Mouse (Mus musculus) embryo, embryonic 10.5 days (tissue): ENCODE measurements around the gene Map2k2.
"Not testable (repeated sequence)": the region's sequence is repeated elsewhere in the genome, so short reads cannot be mapped to it uniquely, and the experiment has no call there.

ENCODE experiments used
- DNase-seq: peaks from one replicate; pipeline ENCODE4 v3.0.0-alpha.2; 2015; ENCODE audit warnings: low spot score

The Map2k2 gene

DNA sequence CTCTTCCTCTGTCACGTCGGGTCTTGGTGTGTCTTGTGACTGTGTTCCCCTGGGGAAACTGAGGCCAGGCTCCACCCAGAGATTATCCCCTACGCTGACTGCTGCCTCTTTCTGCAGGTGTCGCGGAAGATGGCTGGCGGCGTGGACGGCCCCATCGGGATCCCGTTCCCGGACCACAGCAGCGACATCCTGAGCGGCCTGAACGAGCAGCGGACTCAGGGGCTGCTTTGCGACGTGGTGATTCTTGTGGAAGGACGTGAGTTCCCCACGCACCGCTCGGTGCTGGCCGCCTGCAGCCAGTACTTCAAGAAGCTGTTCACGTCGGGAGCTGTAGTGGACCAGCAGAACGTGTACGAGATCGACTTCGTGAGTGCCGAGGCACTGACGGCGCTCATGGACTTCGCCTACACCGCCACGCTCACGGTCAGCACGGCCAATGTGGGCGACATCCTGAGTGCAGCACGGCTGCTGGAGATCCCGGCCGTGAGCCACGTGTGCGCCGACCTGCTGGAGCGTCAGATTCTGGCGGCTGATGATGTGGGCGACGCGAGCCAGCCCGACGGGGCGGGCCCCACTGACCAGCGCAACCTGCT, 38.2 kb downstream of the Map2k2 start:
- no peak for DNase-seq

DNA sequence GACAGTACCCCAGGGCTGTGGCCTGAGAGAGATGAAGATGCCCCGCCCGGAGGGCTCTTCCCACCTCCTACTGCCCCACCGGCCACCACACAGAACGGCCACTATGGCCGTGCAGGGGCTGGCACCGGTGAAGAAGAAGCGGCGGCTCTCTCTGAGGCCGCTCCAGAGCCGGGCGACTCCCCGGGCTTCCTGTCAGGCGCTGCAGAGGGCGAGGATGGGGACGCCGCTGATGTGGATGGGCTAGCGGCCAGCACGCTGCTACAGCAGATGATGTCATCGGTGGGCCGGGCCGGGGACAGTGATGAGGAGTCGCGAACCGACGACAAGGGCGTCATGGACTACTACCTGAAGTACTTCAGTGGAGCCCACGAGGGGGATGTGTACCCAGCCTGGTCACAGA, 39.0 kb downstream of the Map2k2 start:
- no peak for DNase-seq

DNA sequence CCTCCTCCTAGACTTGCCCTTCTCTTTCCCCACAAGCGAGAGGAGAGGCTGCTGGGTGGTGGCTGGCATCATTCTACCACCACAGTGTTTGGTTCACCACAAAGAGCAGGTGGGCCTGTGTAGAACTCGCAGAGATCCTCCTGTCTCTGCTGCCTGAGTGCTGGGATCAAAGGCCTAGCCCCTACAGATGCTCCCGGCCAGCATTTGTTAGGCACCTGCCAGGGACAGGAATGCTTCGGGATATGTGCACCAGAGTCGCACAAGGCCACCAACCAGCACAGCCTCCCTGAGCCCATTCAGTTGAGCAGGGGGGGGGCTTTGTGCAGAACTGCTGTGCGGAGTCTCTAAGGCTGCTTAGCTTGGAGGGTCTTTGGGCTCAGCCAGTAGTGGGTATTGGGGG, 39.6 kb downstream of the Map2k2 start:
- DNase-seq, result no peak

DNA sequence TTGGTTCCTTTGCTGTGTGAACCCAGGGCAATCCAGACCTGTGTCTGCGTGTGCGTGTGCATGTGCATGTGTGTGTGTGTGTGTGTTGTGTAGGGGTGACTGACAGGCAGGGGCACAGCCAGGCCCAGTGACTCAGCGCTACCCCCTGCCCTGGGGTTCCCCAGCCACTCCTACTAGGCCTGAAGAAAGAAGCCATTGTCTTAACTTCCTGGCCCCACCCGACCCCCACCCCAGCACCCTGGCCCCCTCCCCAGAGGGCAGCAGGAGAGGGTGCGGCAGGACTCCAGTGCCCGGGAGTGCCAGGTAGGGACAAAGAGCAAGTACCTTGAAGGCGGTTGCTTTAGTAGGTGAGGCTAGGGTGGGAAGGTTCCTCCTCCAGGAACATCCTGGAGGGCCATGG, 40.1 kb downstream of the Map2k2 start:
- DNase-seq, result no peak

DNA sequence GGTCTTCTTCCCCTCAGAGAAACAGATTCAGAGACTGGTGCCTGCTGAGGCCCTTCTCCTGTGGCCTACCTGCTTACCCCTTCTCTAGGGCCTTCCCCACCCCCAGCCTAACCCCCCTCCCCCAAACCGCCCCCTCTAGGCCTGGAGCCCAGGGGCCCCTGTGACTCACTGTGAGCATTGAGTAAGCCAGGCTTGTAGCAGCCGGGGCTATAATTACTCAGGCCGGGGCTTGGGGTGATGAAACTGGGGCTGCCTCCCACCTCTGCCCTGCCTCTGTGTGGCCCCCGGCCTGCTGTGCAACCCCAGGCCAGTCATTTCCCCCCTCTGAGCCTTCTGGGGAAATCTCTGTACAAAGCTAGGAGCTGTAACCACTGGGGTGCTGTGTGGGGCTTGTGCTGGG, 40.6 kb downstream of the Map2k2 start:
- DNase-seq, result no peak

DNA sequence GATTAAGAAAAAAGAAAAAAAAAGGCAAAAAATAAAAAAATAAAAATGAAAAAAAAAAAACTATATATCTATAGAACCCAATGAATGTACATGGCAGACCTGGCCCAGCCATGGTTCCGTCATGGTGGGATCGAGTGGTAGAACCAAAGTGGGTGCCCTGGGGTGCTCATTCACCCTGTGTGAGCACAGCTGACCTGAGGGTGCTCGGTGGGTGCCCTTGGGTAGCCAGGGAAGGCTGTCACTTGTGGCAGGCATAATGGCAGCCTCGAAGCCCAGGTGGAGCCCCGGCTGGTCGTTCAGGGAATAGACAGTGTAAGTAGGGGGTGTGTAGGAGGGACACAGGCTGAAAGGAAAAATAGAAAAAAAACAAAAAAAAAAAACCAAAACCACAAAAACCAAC, 45.5 kb downstream of the Map2k2 start:
- no peak for DNase-seq

DNA sequence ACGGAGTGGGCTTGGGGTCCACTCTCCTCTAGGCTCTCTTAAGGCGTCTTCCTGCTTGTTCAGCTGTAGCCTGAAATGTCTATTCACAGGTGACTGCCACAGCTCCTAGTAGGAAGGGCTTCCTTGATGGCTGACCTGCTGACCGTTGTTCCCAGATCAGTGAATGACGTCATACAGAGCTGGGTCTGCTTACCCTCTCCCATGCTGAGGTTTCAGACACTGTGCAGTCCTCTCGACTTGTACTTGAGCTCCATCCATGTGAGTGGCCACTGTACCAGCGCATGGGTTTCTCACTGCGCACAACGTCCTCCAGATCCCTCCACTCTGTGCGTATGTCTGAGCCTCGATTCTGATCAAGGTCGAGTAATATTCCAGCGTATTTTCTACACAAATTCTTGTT, 46.9 kb downstream of the Map2k2 start:
- DNase-seq, result peak; percentile 16

DNA sequence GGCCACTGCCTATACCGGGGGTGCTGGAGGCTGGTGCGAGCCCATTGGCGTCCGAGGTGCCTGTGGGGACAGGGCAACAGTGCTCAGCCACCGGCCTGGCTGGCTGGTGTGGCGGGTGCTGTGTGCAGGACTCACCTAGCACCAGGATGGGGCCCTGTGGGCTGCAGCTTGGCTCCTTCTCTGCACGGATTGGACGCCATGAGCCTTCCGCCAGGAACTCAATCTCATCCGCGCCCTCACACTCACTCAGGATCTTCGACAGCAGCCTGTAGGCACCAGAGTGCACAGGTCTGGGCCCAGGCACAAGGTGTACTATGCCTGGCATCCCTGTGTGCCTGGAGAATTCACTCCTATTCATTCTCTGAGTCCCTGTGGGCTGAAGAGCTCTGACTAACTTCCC, 48.6 kb downstream of the Map2k2 start:
- no peak for DNase-seq

DNA sequence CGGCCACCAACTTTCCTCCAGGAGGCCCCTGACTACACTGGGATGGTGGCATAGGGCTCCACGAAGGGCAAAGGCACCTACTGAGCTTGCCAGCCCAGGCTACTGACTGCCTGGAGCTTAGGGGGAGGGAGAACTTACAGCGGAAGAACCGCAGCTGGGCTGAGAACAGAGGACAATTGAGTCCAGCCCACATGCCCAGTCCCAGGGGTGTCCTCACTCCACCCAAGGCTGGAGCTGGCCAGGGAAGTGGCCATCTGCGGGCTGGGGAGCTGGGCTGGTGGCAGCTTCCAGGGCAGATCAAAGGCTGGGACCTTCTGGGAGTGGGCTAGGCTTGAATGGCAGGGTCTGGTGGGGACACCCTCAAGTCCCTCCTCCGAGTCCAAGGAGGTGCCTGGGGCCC, 49.0 kb downstream of the Map2k2 start:
- no peak for DNase-seq

DNA sequence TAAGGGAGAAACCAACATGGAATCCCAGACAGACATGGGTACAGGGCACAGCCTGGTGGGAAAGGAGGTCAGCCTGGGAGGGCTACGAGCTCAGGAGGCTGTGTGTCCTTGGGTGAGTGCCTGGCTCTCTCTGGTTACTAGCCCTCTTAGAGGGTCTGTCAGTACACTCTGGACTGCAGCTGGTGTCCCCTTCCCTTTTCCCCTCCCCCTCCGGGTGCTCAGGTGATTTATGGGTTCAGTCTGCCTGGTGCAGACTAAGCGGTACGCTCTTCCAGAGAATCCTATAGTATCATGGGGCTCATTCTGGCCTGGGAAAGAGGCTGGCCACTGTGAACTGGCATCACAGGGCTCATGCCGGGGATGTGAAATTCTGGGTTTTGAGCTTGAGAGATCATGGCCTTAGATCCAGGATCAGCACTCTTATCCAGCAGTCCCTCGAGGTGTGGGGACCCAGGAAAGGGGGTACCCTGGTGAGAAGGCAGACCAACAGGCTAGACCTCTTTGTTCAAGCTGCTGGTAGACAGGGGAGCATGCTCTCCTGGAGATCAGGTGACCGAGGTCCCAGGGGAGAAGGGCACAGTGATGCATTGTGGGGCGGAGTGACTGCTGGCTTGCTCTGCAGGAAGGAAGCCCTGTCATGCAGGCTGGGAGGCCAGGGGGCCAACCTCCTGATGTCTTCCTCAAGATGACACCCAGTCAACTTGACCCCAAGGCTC, 56.0 kb downstream of the Map2k2 start:
- DNase-seq, result no peak

DNA sequence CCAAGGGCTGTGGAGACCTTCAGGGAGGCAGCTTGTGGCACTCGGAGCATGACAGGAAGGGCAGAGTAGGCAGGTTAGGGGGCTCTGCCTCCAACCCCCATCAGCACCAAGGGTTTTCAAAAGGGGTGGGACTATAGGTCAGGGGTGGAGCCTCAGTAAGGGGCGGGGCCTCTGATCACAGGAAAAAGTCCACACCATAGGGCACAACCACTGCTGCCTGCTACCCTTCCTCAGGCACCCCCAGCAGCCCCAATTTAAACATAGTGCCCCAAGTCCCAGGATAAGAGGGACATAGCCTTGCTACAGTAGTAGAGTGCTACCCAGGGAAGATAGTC, 56.6 kb downstream of the Map2k2 start:
- no peak for DNase-seq

DNA sequence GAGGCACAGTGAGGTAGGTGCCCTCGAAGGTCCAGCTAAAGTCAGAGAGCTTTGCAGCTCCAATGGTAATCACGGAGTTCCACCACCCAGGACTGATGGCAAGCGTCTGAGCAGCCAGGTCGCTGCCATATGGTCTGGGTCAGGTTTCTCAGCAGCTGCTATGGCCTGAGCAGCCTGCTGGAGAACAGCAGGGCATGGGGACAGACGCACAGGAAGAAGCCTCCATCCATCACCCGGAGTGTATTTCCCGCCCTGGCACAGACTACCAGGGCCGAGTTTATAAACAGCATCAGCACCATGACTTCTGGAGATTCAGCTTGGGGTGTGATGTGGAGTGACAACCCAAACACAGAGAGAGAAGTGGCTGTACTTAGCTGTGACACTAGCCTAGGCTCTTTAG, 59.4 kb downstream of the Map2k2 start:
- no peak for DNase-seq

DNA sequence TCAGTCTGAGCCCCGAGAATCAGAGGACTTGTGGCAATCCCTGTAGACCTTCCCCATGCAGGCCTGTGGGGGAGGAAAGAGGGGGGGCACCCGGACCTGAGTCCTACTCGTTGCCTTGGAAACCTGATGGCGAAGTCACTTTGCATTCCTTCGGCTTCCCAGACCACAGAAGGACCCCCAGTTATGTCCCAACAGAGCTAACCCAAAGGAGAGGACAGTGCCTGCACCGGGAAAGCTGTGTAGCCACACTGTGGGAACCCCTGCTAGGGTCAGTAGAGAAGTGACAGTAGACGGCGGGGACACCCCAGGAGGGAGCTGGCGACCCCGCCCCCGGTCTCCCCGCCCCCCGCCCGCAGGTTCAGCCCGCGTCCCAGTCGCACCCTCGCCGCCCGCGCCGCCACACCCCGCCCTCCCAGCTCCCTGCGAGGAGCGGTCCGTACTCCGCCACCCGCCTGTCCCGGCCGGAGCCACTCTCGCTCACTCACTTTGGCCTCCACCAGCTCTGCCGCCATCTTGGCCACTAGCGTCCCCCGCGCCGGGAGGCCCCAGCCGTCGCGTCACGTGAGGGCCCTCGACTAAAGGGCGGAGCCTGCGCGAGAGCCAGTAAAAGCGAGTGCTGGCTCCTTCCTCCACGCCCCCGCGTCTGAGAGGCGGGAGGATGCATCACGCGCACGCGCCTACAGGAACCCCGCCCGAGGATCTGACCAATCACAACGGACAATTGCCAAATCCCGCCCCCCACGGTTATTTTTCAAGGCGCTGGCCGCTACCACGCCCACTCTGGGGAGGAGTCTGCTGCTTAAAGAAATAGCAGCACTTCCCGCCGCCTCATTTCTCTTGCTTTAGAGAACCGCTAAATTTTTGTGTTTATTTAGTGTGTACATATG, 61.7 kb downstream of the Map2k2 start, which contains the start of gene Pias4:
Gene Pias4 (minus strand): TSS at position 724 of the 887 bp plus-strand sequence.
- peak; percentile 100 for DNase-seq

DNA sequence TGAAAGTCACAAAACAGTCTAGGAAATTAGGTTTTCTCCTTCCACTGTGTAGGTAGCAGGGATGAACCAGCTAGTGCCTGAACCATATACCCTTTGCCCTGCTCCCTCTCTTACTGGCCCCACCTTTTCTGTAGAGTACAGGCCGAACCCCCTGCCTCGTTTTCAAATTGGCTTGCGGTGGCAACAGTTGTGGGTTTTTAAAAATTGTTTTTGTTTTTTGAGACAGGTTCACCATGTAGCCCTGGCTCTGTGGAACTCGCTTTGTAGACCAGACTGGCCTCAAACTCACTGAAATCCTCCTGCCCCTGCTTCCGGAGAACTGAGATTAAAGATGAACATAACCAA, 62.3 kb downstream of the Map2k2 start:
- no peak for DNase-seq

DNA sequence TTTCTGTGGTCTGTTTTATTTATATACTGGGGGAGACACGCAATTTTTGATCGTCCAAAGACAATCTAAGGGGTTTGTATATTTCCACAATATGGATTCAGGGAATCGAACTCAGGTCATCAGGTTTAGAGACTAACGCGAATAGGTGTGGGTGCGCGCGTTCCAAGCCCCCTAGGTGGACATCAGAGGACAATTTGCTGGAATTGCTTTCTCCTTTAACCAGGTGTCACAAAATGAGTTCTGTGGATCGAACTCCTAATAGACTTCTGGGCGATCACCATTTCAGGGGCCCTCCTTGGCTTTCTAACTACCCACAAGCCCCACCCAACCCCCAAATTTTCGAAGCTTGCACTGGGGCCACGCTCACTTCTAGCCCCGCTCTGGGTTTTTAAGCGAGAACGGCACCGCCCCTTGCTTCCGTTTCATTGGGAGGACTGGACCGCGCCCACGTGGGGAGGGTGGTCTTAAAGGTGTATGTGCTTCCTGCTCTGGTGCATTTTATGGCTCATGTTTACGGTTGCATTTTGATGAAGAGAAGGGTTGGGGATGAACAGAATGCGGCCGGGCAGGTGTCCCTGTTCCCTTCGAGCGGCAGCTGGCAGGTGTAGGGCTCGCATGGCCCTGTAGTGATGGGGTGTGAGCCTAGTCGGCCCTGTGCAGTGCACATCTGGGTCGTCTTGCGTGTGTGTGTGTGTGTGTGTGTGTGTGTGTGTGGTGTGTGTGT, 63.0 kb downstream of the Map2k2 start:
- DNase-seq, result peak; percentile 91

DNA sequence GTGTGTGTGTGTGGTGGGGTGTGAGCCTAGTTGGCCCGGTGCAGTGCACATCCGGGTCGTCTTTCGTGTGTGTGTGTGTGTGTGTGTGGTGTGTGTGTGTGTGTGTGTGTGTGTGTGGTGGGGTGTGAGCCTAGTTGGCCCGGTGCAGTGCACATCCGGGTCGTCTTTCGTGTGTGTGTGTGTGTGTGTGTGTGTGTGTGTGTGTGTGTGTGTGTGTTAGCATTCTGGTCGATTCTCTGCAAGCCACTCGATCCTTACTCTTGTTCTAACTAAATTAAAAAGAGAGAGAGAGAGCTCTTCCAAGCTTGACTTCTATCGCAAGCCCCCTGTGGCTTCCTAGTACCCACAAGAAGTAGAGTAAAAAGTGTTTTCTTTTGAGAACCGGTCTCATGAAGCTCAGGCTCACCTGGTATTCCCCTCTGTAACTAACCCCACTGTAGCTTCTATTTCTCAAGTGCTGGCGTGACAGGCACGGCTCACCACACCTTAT, 63.7 kb downstream of the Map2k2 start:
- not testable (repeated sequence) for DNase-seq

DNA sequence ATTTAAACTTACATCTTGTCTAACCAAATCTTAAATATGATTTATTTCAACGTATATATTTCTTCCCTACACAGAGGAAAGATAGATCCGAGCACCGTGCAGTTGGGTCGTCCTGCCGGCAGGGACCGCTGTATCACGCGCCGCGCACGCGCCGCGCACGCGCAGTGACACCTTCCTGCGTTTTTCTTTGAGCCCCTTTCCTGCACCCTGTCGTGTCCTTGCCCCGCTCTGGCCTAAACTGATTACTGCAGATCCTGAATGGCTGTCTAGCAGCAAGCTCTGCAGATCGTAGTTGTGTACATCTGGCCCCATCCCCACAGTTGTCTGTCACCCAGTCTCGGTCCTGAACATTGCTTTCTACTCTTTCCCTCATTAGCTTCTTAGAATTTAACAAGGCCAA, 67.4 kb downstream of the Map2k2 start:
- peak; percentile 89 for DNase-seq

DNA sequence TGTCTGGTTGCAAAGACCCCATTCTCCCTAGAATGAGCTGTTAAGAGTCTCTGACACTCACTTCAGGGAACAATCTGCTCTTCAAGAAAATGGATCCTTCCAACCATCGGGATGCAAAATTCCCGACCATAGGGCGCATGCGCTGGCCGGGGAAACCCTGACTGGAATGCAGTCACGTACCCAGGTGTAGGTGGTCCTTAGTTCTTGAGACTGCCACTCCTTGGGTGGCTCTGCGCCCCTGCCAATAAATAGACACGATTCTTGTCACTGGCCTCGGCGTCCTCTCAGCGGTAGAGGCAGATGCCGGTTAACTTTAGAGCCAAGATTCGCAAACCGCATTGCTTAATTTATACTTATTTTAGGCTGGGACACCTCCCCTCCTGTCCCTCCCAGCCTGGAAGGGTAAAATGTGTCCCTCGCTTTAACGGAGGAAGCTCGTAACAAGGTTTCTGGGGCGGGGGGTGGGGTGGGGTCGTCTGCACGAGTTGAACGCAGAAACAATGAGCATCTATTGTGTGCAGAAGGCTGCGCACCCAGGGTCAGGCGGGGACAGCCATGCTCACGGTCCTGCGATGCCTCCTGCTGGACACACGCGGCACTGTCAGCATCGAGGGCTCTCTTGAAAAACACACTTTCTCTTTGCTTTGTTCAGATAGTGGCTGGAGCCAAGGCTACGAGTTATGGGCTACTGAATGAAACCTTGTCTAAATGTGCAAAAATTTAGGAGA, 69.1 kb downstream of the Map2k2 start:
- peak; percentile 96 for DNase-seq

DNA sequence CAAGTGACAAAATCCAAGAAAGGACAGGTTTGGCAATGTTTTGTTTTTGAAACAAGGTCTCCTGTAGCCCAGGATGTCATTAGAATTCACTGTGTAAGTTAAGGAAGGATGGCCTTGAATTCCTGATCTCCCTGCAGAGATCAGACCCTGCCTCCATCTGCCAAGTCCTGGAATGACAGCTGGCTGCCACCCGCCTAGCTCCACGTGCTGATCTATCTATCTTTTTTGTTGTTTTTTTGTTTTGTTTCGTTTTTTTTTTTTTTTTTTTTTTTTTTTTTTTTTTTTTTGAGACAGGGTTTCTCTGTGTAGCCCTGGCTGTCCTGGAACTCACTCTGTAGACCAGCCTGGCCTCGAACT, 69.6 kb downstream of the Map2k2 start:
- not testable (repeated sequence) for DNase-seq

DNA sequence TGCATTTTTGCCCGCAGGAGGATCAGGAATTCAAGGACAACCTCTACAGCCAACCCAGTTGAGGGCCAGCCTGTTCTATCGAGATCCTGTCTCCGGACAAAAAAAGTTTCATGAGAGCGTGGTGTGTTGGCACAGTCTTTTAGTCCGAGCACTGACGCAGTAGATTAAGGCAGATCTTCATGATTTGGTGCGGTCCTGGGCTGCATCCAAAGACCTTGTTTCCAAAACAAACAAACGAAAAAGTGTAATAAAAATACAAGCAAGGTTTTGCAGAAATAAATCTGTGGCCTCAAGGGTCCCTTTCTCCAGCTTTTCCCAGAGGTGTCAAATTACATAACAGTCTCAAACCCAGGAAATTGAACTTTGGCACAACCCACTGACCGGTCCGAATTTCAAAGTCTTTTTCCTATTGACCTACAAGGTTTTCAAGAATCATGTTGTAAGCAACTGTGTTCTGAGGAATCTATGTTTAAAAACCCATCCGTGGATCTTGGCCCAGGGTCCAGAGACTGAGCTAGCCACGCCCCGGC, 70.3 kb downstream of the Map2k2 start:
- DNase-seq, result no peak

DNA sequence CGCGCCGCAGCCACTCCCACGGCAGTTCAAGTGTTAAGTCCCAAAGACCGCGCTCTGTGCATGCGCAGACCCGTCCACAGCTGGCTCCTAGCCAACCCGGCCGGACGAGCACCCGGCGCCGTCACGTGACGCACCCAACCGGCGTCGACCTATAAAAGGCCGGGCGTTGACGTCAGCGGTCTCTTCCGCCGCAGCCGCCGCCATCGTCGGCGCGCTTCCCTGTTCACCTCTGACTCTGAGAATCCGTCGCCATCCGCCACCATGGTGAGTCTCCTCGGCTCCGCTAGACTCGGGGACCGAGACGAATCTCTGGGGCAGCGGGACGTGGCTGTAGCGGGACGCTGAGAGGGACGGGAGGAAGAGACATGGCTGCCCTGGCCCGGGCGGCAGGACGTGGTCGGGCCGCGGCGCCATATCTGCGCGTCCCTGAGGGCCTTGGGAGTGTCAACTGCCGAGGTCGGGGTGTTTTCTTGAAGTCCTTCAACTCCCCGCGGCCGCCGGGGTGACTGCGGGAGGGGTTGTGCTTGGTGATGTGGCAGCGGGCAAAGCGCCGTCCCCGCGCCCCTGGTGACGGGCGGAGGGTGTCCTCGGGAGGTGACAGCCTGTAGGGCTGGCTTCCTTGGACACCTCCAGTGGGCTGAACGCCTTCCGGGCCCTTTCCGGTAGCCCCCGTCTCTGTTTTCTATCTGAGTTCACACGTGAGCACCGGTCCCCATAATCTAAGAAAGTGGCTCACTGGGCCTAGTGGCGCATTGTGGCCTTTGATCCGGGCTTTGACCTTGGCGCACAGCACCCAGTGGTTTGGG, 71.0 kb downstream of the Map2k2 start, which contains the start of gene Eef2:
Gene Eef2 (plus strand): TSS at position 166 of the 806 bp plus-strand sequence.
- DNase-seq, result peak; percentile 98
